Mouse (Mus musculus) forebrain, embryonic 14.5 days (tissue): ENCODE measurements around the gene Ppih. TPM values are rescaled to one million over a fixed set of nuclear protein-coding genes. Genes with fewer than 3 reads are reported as not detected.

Experiments used
- ATAC-seq: fragments of 200-750 bp; cut with Nextera tagmentation; 2 replicates; pipeline ENCODE4 v1.8.0; 2017; ENCODE audit warnings: mild to moderate bottlenecking, moderate library complexity
- DNase-seq: peaks from one replicate; pipeline ENCODE4 v3.0.0-alpha.2; 2015; ENCODE audit warnings: low spot score
- H3K27ac ChIP-seq: fragments of 300-500 bp; sonication (generic); 2 replicates; pipeline ENCODE4 v1.5.1; 2014; ENCODE audit warnings: low read depth, mild to moderate bottlenecking, control low read depth, low read length, moderate library complexity
- H3K27me3 ChIP-seq: fragments of 300-500 bp; sonication (generic); replicated peaks from 2 replicates; pipeline ENCODE4 v1.6.1; 2014; ENCODE audit warnings: low read length, control low read depth, mixed read lengths; ENCODE audit not compliant: control insufficient read depth, insufficient read depth
- H3K36me3 ChIP-seq: fragments of 300-500 bp; sonication (generic); 2 replicates; pipeline ENCODE4 v1.6.1; 2014; ENCODE audit warnings: low read length, control low read depth; ENCODE audit not compliant: control insufficient read depth, insufficient read depth
- H3K4me1 ChIP-seq: fragments of 300-500 bp; sonication (generic); 2 replicates; pipeline ENCODE4 v1.6.1; 2014; ENCODE audit warnings: antibody characterized with exemption, low read length, control low read depth; ENCODE audit not compliant: control insufficient read depth, insufficient read depth
- H3K4me2 ChIP-seq: fragments of 300-500 bp; sonication (generic); 2 replicates; pipeline ENCODE4 v1.6.1; 2014; ENCODE audit warnings: mild to moderate bottlenecking, control low read depth, low read length
- H3K4me3 ChIP-seq: fragments of 300-500 bp; sonication (generic); 2 replicates; pipeline ENCODE4 v1.5.1; 2014; ENCODE audit warnings: low read depth, low read length, control low read depth
- H3K9ac ChIP-seq: fragments of 300-500 bp; sonication (generic); 2 replicates; pipeline ENCODE4 v1.6.1; 2014; ENCODE audit warnings: mild to moderate bottlenecking, low read length, control low read depth, moderate library complexity
- H3K9me3 ChIP-seq: fragments of 300-500 bp; sonication (generic); replicated peaks from 2 replicates; pipeline ENCODE4 v1.6.1; 2016; ENCODE audit warnings: low read length, control low read depth, mixed read lengths; ENCODE audit not compliant: control insufficient read depth
- WGBS: fragments of 180-500 bp; shearing (Covaris S2); extraction: QIAGEN DNeasy Blood & Tissue Kit; methylation state at CpG from one replicate; pipeline ENCODE4 v1.1.7; 2014; 5-methylcytosine and 5-hydroxymethylcytosine counted together
- polyA plus RNA-seq: library from polyadenylated mRNA; unstranded; fragments of >200 nt; fragmentation: Nextera tagmentation; extraction: Ambion mirVana; gene quantifications from 2 replicates; pipeline ENCODE4 v1.2.1, GENCODE M21; 2014

The Ppih gene
- polyA plus RNA-seq, 1 experiment from 2014 or later = 95.8 TPM

GRCm38 (mm10) chr4:119275226-119275625 is 45.1 kb downstream of the Ppih start:
- no peak overlapping the region for H3K27ac ChIP-seq
- ATAC-seq (no peak), DNase-seq (no peak)
- H3K27me3 ChIP-seq = no peaks in the 10 kb centered on the region
- WGBS = 90% methylated on average over 2 of the region's 2 CpGs
- peaks cover 92% of the 10 kb centered on the region for H3K36me3 ChIP-seq
- H3K9ac ChIP-seq = no peak overlapping the region
- H3K4me2 ChIP-seq = no peak overlapping the region
- no peak overlapping the region for H3K4me3 ChIP-seq
- no peaks in the 10 kb centered on the region for H3K9me3 ChIP-seq
- no peaks in the 10 kb centered on the region for H3K4me1 ChIP-seq

GRCm38 (mm10) chr4:119274627-119275026 is 45.7 kb downstream of the Ppih start:
- Histone ChIP-seq H3K4me1 (no peaks in the 10 kb centered on the region), H3K27me3 (no peaks in the 10 kb centered on the region), H3K9ac (no peak overlapping the region), H3K27ac (no peak overlapping the region), H3K4me2 (no peak overlapping the region), H3K36me3 (peaks cover 92% of the 10 kb centered on the region), H3K4me3 (no peak overlapping the region), H3K9me3 (no peaks in the 10 kb centered on the region)
- 83% methylated on average over 1 of the region's 1 CpGs for WGBS
- ATAC-seq = no peak
- DNase-seq = no peak

- ATAC-seq (no peak), DNase-seq (no peak)
- H3K27me3 ChIP-seq = no peaks in the 10 kb centered on the region
- no peak overlapping the region for H3K27ac ChIP-seq
- peaks cover 28% of the 10 kb centered on the region for H3K36me3 ChIP-seq
- 79% methylated on average over 13 of the region's 13 CpGs for WGBS
- no peak overlapping the region for H3K4me2 ChIP-seq
- H3K4me1 ChIP-seq = no peaks in the 10 kb centered on the region
- H3K9ac ChIP-seq = no peak overlapping the region
- H3K4me3 ChIP-seq = no peak overlapping the region
- H3K9me3 ChIP-seq = no peaks in the 10 kb centered on the region
Measured at GRCm38 (mm10) chr4:119266606-119267005, 53.7 kb downstream of the Ppih start.

- DNase-seq = no peak
- H3K9me3 ChIP-seq = no peaks in the 10 kb centered on the region
- no peaks in the 10 kb centered on the region for H3K4me1 ChIP-seq
- 67% methylated on average over 3 of the region's 3 CpGs for WGBS
- H3K4me2 ChIP-seq = no peak overlapping the region
- H3K27me3 ChIP-seq = no peaks in the 10 kb centered on the region
- no peak overlapping the region for H3K4me3 ChIP-seq
- H3K27ac ChIP-seq = no peak overlapping the region
- ATAC-seq = no peak
- no peak overlapping the region for H3K9ac ChIP-seq
- peaks cover 3% of the 10 kb centered on the region; the same call in 1 of the 2 replicates for H3K36me3 ChIP-seq
Measured at GRCm38 (mm10) chr4:119263459-119263858, 56.9 kb downstream of the Ppih start.

- H3K4me2 ChIP-seq = no peak overlapping the region
- H3K27me3 ChIP-seq = no peaks in the 10 kb centered on the region
- no peak overlapping the region for H3K4me3 ChIP-seq
- 89% methylated on average over 5 of the region's 5 CpGs for WGBS
- DNase-seq = no peak
- no peaks in the 10 kb centered on the region for H3K36me3 ChIP-seq
- no peak for ATAC-seq
- no peak overlapping the region for H3K9ac ChIP-seq
- no peak overlapping the region for H3K27ac ChIP-seq
- H3K9me3 ChIP-seq = no peaks in the 10 kb centered on the region
- no peaks in the 10 kb centered on the region for H3K4me1 ChIP-seq
Measured at GRCm38 (mm10) chr4:119262483-119262882, 57.9 kb downstream of the Ppih start.

- no peaks in the 10 kb centered on the region for H3K9me3 ChIP-seq
- H3K27ac ChIP-seq = no peak overlapping the region
- no peak for ATAC-seq
- H3K4me3 ChIP-seq = no peak overlapping the region
- no peaks in the 10 kb centered on the region for H3K4me1 ChIP-seq
- DNase-seq = no peak
- no peaks in the 10 kb centered on the region for H3K36me3 ChIP-seq
- H3K4me2 ChIP-seq = no peak overlapping the region
- no peaks in the 10 kb centered on the region for H3K27me3 ChIP-seq
- no peak overlapping the region for H3K9ac ChIP-seq
- WGBS = 63% methylated on average over 7 of the region's 7 CpGs
Measured at GRCm38 (mm10) chr4:119261087-119261713, 59.1 kb downstream of the Ppih start.

GRCm38 (mm10) chr4:119259344-119260254 is 60.7 kb downstream of the Ppih start:
- peaks cover under 1% of the 10 kb centered on the region; the same call in 1 of the 2 replicates for H3K4me1 ChIP-seq
- no peak for DNase-seq
- WGBS = 86% methylated on average over 15 of the region's 15 CpGs
- H3K9ac ChIP-seq = no peak overlapping the region
- no peak overlapping the region for H3K27ac ChIP-seq
- H3K4me3 ChIP-seq = no peak overlapping the region
- ATAC-seq = no peak
- no peaks in the 10 kb centered on the region for H3K27me3 ChIP-seq
- H3K9me3 ChIP-seq = no peaks in the 10 kb centered on the region
- H3K36me3 ChIP-seq = no peaks in the 10 kb centered on the region
- no peak overlapping the region for H3K4me2 ChIP-seq

- DNase-seq = no peak
- H3K9me3 ChIP-seq = no peaks in the 10 kb centered on the region
- WGBS = 78% methylated on average over 6 of the region's 6 CpGs
- no peak overlapping the region for H3K4me2 ChIP-seq
- H3K9ac ChIP-seq = no peak overlapping the region
- no peak overlapping the region for H3K4me3 ChIP-seq
- ATAC-seq = no peak
- H3K4me1 ChIP-seq = peaks cover 8% of the 10 kb centered on the region
- H3K27ac ChIP-seq = no peak overlapping the region
- H3K36me3 ChIP-seq = no peaks in the 10 kb centered on the region
- no peaks in the 10 kb centered on the region for H3K27me3 ChIP-seq
Measured at GRCm38 (mm10) chr4:119257083-119257482, 63.3 kb downstream of the Ppih start.

- Histone ChIP-seq H3K27ac (peak within 1 kb of the TSS; percentile 27), H3K4me3 (no peak within 1 kb of the TSS), H3K27me3 (no peaks in the 10 kb centered on the region), H3K4me2 (no peak within 1 kb of the TSS), H3K36me3 (no peaks in the 10 kb centered on the region), H3K9me3 (no peaks in the 10 kb centered on the region), H3K4me1 (peaks cover 8% of the 10 kb centered on the region), H3K9ac (no peak within 1 kb of the TSS; the same call in 1 of the 2 replicates)
- 75% methylated on average over 12 of the region's 12 CpGs for WGBS
- ATAC-seq = no peak
- no peak for DNase-seq
Measured at GRCm38 (mm10) chr4:119255351-119255750, 65.0 kb downstream of the Ppih start, which contains the start of gene Cldn19. Gene Cldn19, plus strand, starts transcription at chr4:119255414.
